Mouse (Mus musculus): Measurements from ENCODE around the gene Olfr654.
A peak's percentile ranks its signal among the peaks of the same experiment; 100 is the strongest.

The Olfr654 gene

GRCm38 (mm10) chr7:104586725-104587124 is at the start of gene Olfr654:
Gene Olfr654 (plus strand): TSS chr7:104587025.
- no peak for DNase-seq (ENCODE audit: low spot score in 2 of 2)

GRCm38 (mm10) chr7:104549833-104550232 is 37.0 kb upstream of the Olfr654 start, which contains the start of gene Olfr651:
Gene Olfr651 (plus strand): TSS chr7:104550133.
- no peak for DNase-seq (ENCODE audit: low spot score in 2 of 2)

- DNase-seq (ENCODE audit: low spot score in 2 of 2) = no peak
Observed at GRCm38 (mm10) chr7:104552700-104553099, 34.1 kb upstream of the Olfr654 start.

- no peak for DNase-seq (ENCODE audit: low spot score in 2 of 2)
Observed at GRCm38 (mm10) chr7:104560601-104561000, 26.2 kb upstream of the Olfr654 start, which contains the start of gene Olfr652. Gene Olfr652 (plus strand): TSS chr7:104560901.

- DNase-seq (ENCODE audit: low spot score in 2 of 2) = no peak
Observed at GRCm38 (mm10) chr7:104577014-104577413, 9.8 kb upstream of the Olfr654 start, which contains the start of gene Olfr653. Gene Olfr653 (plus strand): TSS chr7:104577314.

GRCm38 (mm10) chr7:104580846-104581245 is 6.0 kb upstream of the Olfr654 start:
- DNase-seq (ENCODE audit: low spot score in 2 of 2) = no peak

GRCm38 (mm10) chr7:104581429-104581828 is 5.4 kb upstream of the Olfr654 start:
- DNase-seq (ENCODE audit: low spot score in 2 of 2) = no peak

- no peak for DNase-seq (ENCODE audit: low spot score in 2 of 2)
Observed at GRCm38 (mm10) chr7:104588274-104588673, 1.4 kb downstream of the Olfr654 start.

- no peak for DNase-seq (ENCODE audit: low spot score in 2 of 2)
Observed at GRCm38 (mm10) chr7:104601679-104602078, 14.9 kb downstream of the Olfr654 start, which contains the start of gene Olfr655. Gene Olfr655 (minus strand): TSS chr7:104601779.

GRCm38 (mm10) chr7:104603173-104603572 is 16.3 kb downstream of the Olfr654 start:
- peak; percentile 35 to 71 for DNase-seq (ENCODE audit: low spot score in 2 of 2)

GRCm38 (mm10) chr7:104604727-104605126 is 17.9 kb downstream of the Olfr654 start:
- DNase-seq (ENCODE audit: low spot score in 2 of 2) = no peak

GRCm38 (mm10) chr7:104613655-104614054 is 26.8 kb downstream of the Olfr654 start, which contains the start of gene Olfr656:
Gene Olfr656 (plus strand): TSS chr7:104613955.
- no peak for DNase-seq (ENCODE audit: low spot score in 2 of 2)

- no peak for DNase-seq (ENCODE audit: low spot score in 2 of 2)
Observed at GRCm38 (mm10) chr7:104624494-104624893, 37.7 kb downstream of the Olfr654 start, which contains the start of gene Olfr657. Gene Olfr657 (plus strand): TSS chr7:104624794.
